Mouse (Mus musculus) intestine, embryonic 14.5 days (tissue): ENCODE measurements around the gene Psmb9. TPM values are rescaled to one million over a fixed set of nuclear protein-coding genes. Genes with fewer than 3 reads are reported as not detected.
A peak's percentile ranks its signal among the peaks of the same experiment; 100 is the strongest.

Experiments
- ATAC-seq: fragments of 200-750 bp; cut with Nextera tagmentation; replicated peaks from 2 replicates; pipeline ENCODE4 v1.8.0; 2017; ENCODE audit warnings: low read depth, moderate number of reproducible peaks, moderate TSS enrichment, moderate library complexity; ENCODE audit not compliant: low FRiP score, low TSS enrichment
- DNase-seq: peaks from one replicate; pipeline ENCODE4 v3.0.0-alpha.2; 2018; ENCODE audit warnings: low spot score
- H3K27ac ChIP-seq: fragments of 300-500 bp; sonication (generic); 2 replicates; pipeline ENCODE4 v1.5.1; 2014; ENCODE audit warnings: low read depth, mild to moderate bottlenecking, control low read depth
- H3K27me3 ChIP-seq: fragments of 300-500 bp; sonication (generic); replicated peaks from 2 replicates; pipeline ENCODE4 v1.6.1; 2014; ENCODE audit warnings: low read length, control low read depth; ENCODE audit not compliant: control insufficient read depth, insufficient read depth
- H3K36me3 ChIP-seq: fragments of 300-500 bp; sonication (generic); 2 replicates; pipeline ENCODE4 v1.6.1; 2014; ENCODE audit warnings: low read length, control low read depth; ENCODE audit not compliant: control insufficient read depth, insufficient read depth
- H3K4me1 ChIP-seq: fragments of 300-500 bp; sonication (generic); replicated peaks from 2 replicates; pipeline ENCODE4 v1.6.1; 2014; ENCODE audit warnings: low read length, control low read depth, mixed read lengths; ENCODE audit not compliant: control insufficient read depth, insufficient read depth
- H3K4me2 ChIP-seq: fragments of 300-500 bp; sonication (generic); 2 replicates; pipeline ENCODE4 v1.6.1; 2014; ENCODE audit warnings: low read length
- H3K4me3 ChIP-seq: fragments of 300-500 bp; sonication (generic); 2 replicates; pipeline ENCODE4 v1.5.1; 2014; ENCODE audit warnings: low read depth, low read length, control low read depth, mixed read lengths
- H3K9ac ChIP-seq: fragments of 300-500 bp; sonication (generic); 2 replicates; pipeline ENCODE4 v1.6.1; 2014; ENCODE audit warnings: mild to moderate bottlenecking, low read length
- H3K9me3 ChIP-seq: fragments of 300-500 bp; sonication (generic); 2 replicates; pipeline ENCODE4 v1.6.1; 2016; ENCODE audit warnings: low read length, control low read depth; ENCODE audit not compliant: control insufficient read depth
- WGBS: fragments of 180-500 bp; shearing (Covaris S2); extraction: QIAGEN DNeasy Blood & Tissue Kit; methylation state at CpG from one replicate; pipeline ENCODE4 v1.1.7; 2014; 5-methylcytosine and 5-hydroxymethylcytosine counted together
- polyA plus RNA-seq: library from polyadenylated mRNA; unstranded; fragments of >200 nt; fragmentation: Nextera tagmentation; extraction: Ambion mirVana; gene quantifications from 2 replicates; pipeline ENCODE4 v1.2.1, GENCODE M21; 2014

Gene Psmb9
- polyA plus RNA-seq, 1 experiment from 2014 or later: 4.7 TPM

- H3K9ac ChIP-seq: peak overlapping the region; percentile 22; the same call in 1 of the 2 replicates
- H3K27me3 ChIP-seq: peaks cover 60% of the 10 kb centered on the region
- H3K27ac ChIP-seq: no peak overlapping the region
- H3K4me3 ChIP-seq: peak overlapping the region; percentile 38
- peak overlapping the region; percentile 74 for H3K4me2 ChIP-seq
- 3% methylated on average over 32 of the region's 32 CpGs for WGBS
- no peaks in the 10 kb centered on the region for H3K4me1 ChIP-seq
- ATAC-seq: no peak
- H3K9me3 ChIP-seq: no peaks in the 10 kb centered on the region
- DNase-seq: peak; percentile 70
- H3K36me3 ChIP-seq: no peaks in the 10 kb centered on the region
Measured at GRCm38 (mm10) chr17:34197904-34198520, 10.4 kb upstream of the Psmb9 start.

- Histone ChIP-seq H3K36me3 (no peaks in the 10 kb centered on the region), H3K9ac (peak within 1 kb of the TSS; percentile 22; the same call in 1 of the 2 replicates), H3K4me1 (no peaks in the 10 kb centered on the region), H3K4me2 (peak within 1 kb of the TSS; percentile 74), H3K27me3 (peaks cover 68% of the 10 kb centered on the region), H3K9me3 (no peaks in the 10 kb centered on the region), H3K27ac (no peak within 1 kb of the TSS), H3K4me3 (peak within 1 kb of the TSS; percentile 38)
- ATAC-seq: peak; percentile 83
- WGBS: 5% methylated on average over 41 of the region's 41 CpGs
- peak; percentile 96 for DNase-seq
Measured at GRCm38 (mm10) chr17:34196941-34197894, 9.7 kb upstream of the Psmb9 start, which contains the start of gene Psmb8. Gene Psmb8, plus strand, starts transcription at chr17:34197721.

GRCm38 (mm10) chr17:34196491-34196890, 8.9 kb upstream of the Psmb9 start:
- no peak overlapping the region for H3K4me3 ChIP-seq
- no peaks in the 10 kb centered on the region for H3K4me1 ChIP-seq
- H3K9me3 ChIP-seq: no peaks in the 10 kb centered on the region
- ATAC-seq (no peak), DNase-seq (no peak)
- H3K9ac ChIP-seq: no peak overlapping the region
- no peaks in the 10 kb centered on the region for H3K36me3 ChIP-seq
- H3K27ac ChIP-seq: no peak overlapping the region
- 28% methylated on average over 12 of the region's 12 CpGs for WGBS
- peaks cover 72% of the 10 kb centered on the region for H3K27me3 ChIP-seq
- no peak overlapping the region for H3K4me2 ChIP-seq

GRCm38 (mm10) chr17:34194723-34195122, 7.2 kb upstream of the Psmb9 start:
- H3K27me3 ChIP-seq: peaks cover 84% of the 10 kb centered on the region
- H3K4me3 ChIP-seq: no peak overlapping the region
- DNase-seq: no peak
- no peaks in the 10 kb centered on the region for H3K36me3 ChIP-seq
- WGBS: 89% methylated on average over 4 of the region's 4 CpGs
- no peak overlapping the region for H3K9ac ChIP-seq
- ATAC-seq: no peak
- H3K9me3 ChIP-seq: no peaks in the 10 kb centered on the region
- H3K4me2 ChIP-seq: no peak overlapping the region
- H3K4me1 ChIP-seq: no peaks in the 10 kb centered on the region
- no peak overlapping the region for H3K27ac ChIP-seq

- WGBS: 61% methylated on average over 8 of the region's 8 CpGs
- Histone ChIP-seq H3K27ac (no peak overlapping the region), H3K4me1 (no peaks in the 10 kb centered on the region), H3K4me3 (no peak overlapping the region), H3K4me2 (no peak overlapping the region), H3K36me3 (no peaks in the 10 kb centered on the region), H3K27me3 (peaks cover 80% of the 10 kb centered on the region), H3K9ac (no peak overlapping the region), H3K9me3 (no peaks in the 10 kb centered on the region)
- DNase-seq (no peak), ATAC-seq (no peak)
Measured at GRCm38 (mm10) chr17:34193468-34193867, 5.9 kb upstream of the Psmb9 start.

- Histone ChIP-seq H3K4me2 (no peak overlapping the region), H3K36me3 (no peaks in the 10 kb centered on the region), H3K9ac (no peak overlapping the region), H3K27ac (no peak overlapping the region), H3K4me1 (peaks cover 5% of the 10 kb centered on the region), H3K9me3 (no peaks in the 10 kb centered on the region), H3K27me3 (peaks cover 74% of the 10 kb centered on the region), H3K4me3 (no peak overlapping the region)
- no peak for DNase-seq
- ATAC-seq: peak; percentile 54; the same call in 1 of the 2 replicates
- WGBS: 21% methylated on average over 16 of the region's 16 CpGs
Measured at GRCm38 (mm10) chr17:34192852-34193251, 5.3 kb upstream of the Psmb9 start.

GRCm38 (mm10) chr17:34188986-34189385, 1.4 kb upstream of the Psmb9 start:
- H3K27me3 ChIP-seq: peaks cover 59% of the 10 kb centered on the region
- no peak for DNase-seq
- peaks cover 6% of the 10 kb centered on the region for H3K4me1 ChIP-seq
- H3K36me3 ChIP-seq: no peaks in the 10 kb centered on the region
- no peak overlapping the region for H3K9ac ChIP-seq
- H3K4me3 ChIP-seq: no peak overlapping the region
- H3K9me3 ChIP-seq: no peaks in the 10 kb centered on the region
- no peak overlapping the region for H3K27ac ChIP-seq
- no peak for ATAC-seq
- 65% methylated on average over 6 of the region's 6 CpGs for WGBS
- H3K4me2 ChIP-seq: no peak overlapping the region

- no peaks in the 10 kb centered on the region for H3K9me3 ChIP-seq
- peak overlapping the region; percentile 91 for H3K4me2 ChIP-seq
- peaks cover 6% of the 10 kb centered on the region for H3K4me1 ChIP-seq
- ATAC-seq (no peak), DNase-seq (no peak)
- H3K27me3 ChIP-seq: peaks cover 53% of the 10 kb centered on the region
- 2% methylated on average over 20 of the region's 20 CpGs for WGBS
- H3K9ac ChIP-seq: peak overlapping the region; percentile 48
- H3K27ac ChIP-seq: peak overlapping the region; percentile 62; the same call in 1 of the 2 replicates
- H3K36me3 ChIP-seq: no peaks in the 10 kb centered on the region
- peak overlapping the region; percentile 49 for H3K4me3 ChIP-seq
Measured at GRCm38 (mm10) chr17:34188010-34188409, 446 bp upstream of the Psmb9 start.
